Mouse (Mus musculus) small intestine, adult 2 months (tissue): ENCODE measurements around the gene Cacna1g. TPM values are rescaled to one million over a fixed set of nuclear protein-coding genes. Genes with fewer than 3 reads are reported as not detected.

ENCODE experiments used
- H3K27ac ChIP-seq: fragments of 200-500 bp; 2 replicates; pipeline ENCODE4 v1.5.1; 2012; ENCODE audit warnings: low read depth, low read length, control low read depth, inconsistent platforms; ENCODE audit not compliant: insufficient read depth
- H3K27me3 ChIP-seq: fragments of 200-500 bp; 2 replicates; pipeline ENCODE4 v1.6.1; 2012; ENCODE audit warnings: mild to moderate bottlenecking, moderate library complexity, low read length, inconsistent platforms; ENCODE audit not compliant: control insufficient read depth, insufficient read depth
- H3K36me3 ChIP-seq: fragments of 200-500 bp; 2 replicates; pipeline ENCODE4 v1.6.1; 2012; ENCODE audit warnings: mild to moderate bottlenecking, low read length, control low read depth, inconsistent platforms; ENCODE audit not compliant: control insufficient read depth, insufficient read depth
- H3K4me1 ChIP-seq: fragments of 200-500 bp; 2 replicates; pipeline ENCODE4 v1.6.1; 2012; ENCODE audit warnings: low read length, inconsistent platforms, mixed read lengths; ENCODE audit not compliant: control insufficient read depth, insufficient read depth, insufficient read length
- H3K4me3 ChIP-seq: fragments of 200-500 bp; 2 replicates; pipeline ENCODE4 v1.5.1; 2012; ENCODE audit warnings: low read depth, mild to moderate bottlenecking, control low read depth, inconsistent platforms, low read length, moderate library complexity
- CTCF ChIP-seq: fragments of 200-500 bp; IDR thresholded peaks from 2 replicates; pipeline ENCODE4 v1.5.1; 2012; ENCODE audit warnings: low read depth, mild to moderate bottlenecking, control low read depth, inconsistent platforms, low read length, moderate library complexity, mixed read lengths; ENCODE audit not compliant: insufficient replicate concordance, insufficient read length; ENCODE audit errors: extremely low read depth
- POLR2A ChIP-seq: fragments of 200-500 bp; IDR thresholded peaks from 2 replicates; pipeline ENCODE4 v1.6.1; 2012; ENCODE audit warnings: low read depth, mild to moderate bottlenecking, control low read depth, inconsistent platforms, low read length, moderate library complexity
- WGBS: fragments of 180-500 bp; shearing (Covaris S2); methylation state at CpG from one replicate; pipeline ENCODE4 v1.1.7; 2018; 5-methylcytosine and 5-hydroxymethylcytosine counted together
- polyA plus RNA-seq: library from polyadenylated mRNA; depleted of rRNA; stranded (reverse); fragments of >200 nt; gene quantifications from 2 replicates; pipeline ENCODE4 v1.2.3, GENCODE M21; 2012

Gene Cacna1g
- polyA plus RNA-seq, 1 experiment: 10.7 TPM

- no peak overlapping the region for H3K27ac ChIP-seq
- WGBS: 67% methylated on average over 6 of the region's 7 CpGs
- peaks cover 7% of the 10 kb centered on the region for H3K4me1 ChIP-seq
- H3K27me3 ChIP-seq: peaks cover 47% of the 10 kb centered on the region
- TF ChIP-seq CTCF (no peak), POLR2A (no peak)
- no peak overlapping the region for H3K4me3 ChIP-seq
- no peaks in the 10 kb centered on the region for H3K36me3 ChIP-seq
Observed at GRCm38 (mm10) chr11:94470391-94470790, 3.6 kb downstream of the Cacna1g start.

- TF ChIP-seq CTCF: no peak
- H3K27ac ChIP-seq: no peak overlapping the region
- peaks cover 6% of the 10 kb centered on the region for H3K4me1 ChIP-seq
- no peak overlapping the region for H3K4me3 ChIP-seq
- no peaks in the 10 kb centered on the region for H3K36me3 ChIP-seq
- H3K27me3 ChIP-seq: peaks cover 40% of the 10 kb centered on the region
- 33% methylated on average over 9 of the region's 9 CpGs for WGBS
Observed at GRCm38 (mm10) chr11:94469136-94470064, 4.6 kb downstream of the Cacna1g start.

- no peaks in the 10 kb centered on the region for H3K36me3 ChIP-seq
- H3K4me1 ChIP-seq: peaks cover 2% of the 10 kb centered on the region; the same call in 1 of the 2 replicates
- WGBS: 37% methylated on average over 4 of the region's 4 CpGs
- peaks cover 32% of the 10 kb centered on the region for H3K27me3 ChIP-seq
- no peak overlapping the region for H3K4me3 ChIP-seq
- no peak overlapping the region for H3K27ac ChIP-seq
- TF ChIP-seq POLR2A: no peak
- TF ChIP-seq CTCF: no peak
Observed at GRCm38 (mm10) chr11:94468582-94469064, 5.4 kb downstream of the Cacna1g start.

GRCm38 (mm10) chr11:94466333-94466855, 7.6 kb downstream of the Cacna1g start:
- Histone ChIP-seq H3K36me3 (no peaks in the 10 kb centered on the region), H3K27ac (no peak overlapping the region), H3K4me1 (no peaks in the 10 kb centered on the region), H3K27me3 (peaks cover 13% of the 10 kb centered on the region; the same call in 1 of the 2 replicates), H3K4me3 (no peak overlapping the region)
- 82% methylated on average over 17 of the region's 17 CpGs for WGBS
- TF ChIP-seq POLR2A (no peak), CTCF (no peak)

GRCm38 (mm10) chr11:94464170-94464569, 9.8 kb downstream of the Cacna1g start:
- no peak overlapping the region for H3K4me3 ChIP-seq
- no peak overlapping the region for H3K27ac ChIP-seq
- H3K27me3 ChIP-seq: no peaks in the 10 kb centered on the region
- 24% methylated on average over 2 of the region's 2 CpGs for WGBS
- H3K36me3 ChIP-seq: no peaks in the 10 kb centered on the region
- TF ChIP-seq CTCF: no peak
- TF ChIP-seq POLR2A: no peak
- H3K4me1 ChIP-seq: no peaks in the 10 kb centered on the region

- TF ChIP-seq CTCF (no peak), POLR2A (no peak)
- Histone ChIP-seq H3K27ac (no peak overlapping the region), H3K4me1 (no peaks in the 10 kb centered on the region), H3K36me3 (no peaks in the 10 kb centered on the region), H3K4me3 (no peak overlapping the region), H3K27me3 (no peaks in the 10 kb centered on the region)
- 87% methylated on average over 11 of the region's 11 CpGs for WGBS
Observed at GRCm38 (mm10) chr11:94461856-94462255, 12.1 kb downstream of the Cacna1g start.

- no peaks in the 10 kb centered on the region for H3K27me3 ChIP-seq
- H3K27ac ChIP-seq: no peak overlapping the region
- H3K4me3 ChIP-seq: no peak overlapping the region
- no peak for TF ChIP-seq POLR2A
- no peak for TF ChIP-seq CTCF
- H3K36me3 ChIP-seq: no peaks in the 10 kb centered on the region
- WGBS: 85% methylated on average over 15 of the region's 15 CpGs
- H3K4me1 ChIP-seq: no peaks in the 10 kb centered on the region
Observed at GRCm38 (mm10) chr11:94457001-94457400, 17.0 kb downstream of the Cacna1g start.
